Mouse (Mus musculus): ENCODE results near the gene Qpctl. TPM values are rescaled to one million over a fixed set of nuclear protein-coding genes. Genes with fewer than 3 reads are reported as not detected.

Qpctl gene
- polyA plus RNA-seq, 1 experiment, result 5.0 TPM

GRCm38 (mm10) chr7:19103741-19104140, 45.4 kb downstream of the Qpctl start:
- Histone ChIP-seq H3K9me3 (no peaks in the 10 kb centered on the region), H3K4me3 (replicated peaks) (no peak overlapping the region), H3K27me3 (replicated peaks) (peaks cover 66% of the 10 kb centered on the region), H3K4me1 (peaks cover 62% of the 10 kb centered on the region), H3K36me3 (replicated peaks; ENCODE audit: low read length) (no peaks in the 10 kb centered on the region)
- no peak for TF ChIP-seq FLI1 (IDR thresholded peaks at IDR 0.05; ENCODE audit: low read length)
- TF ChIP-seq GATA1 (IDR thresholded peaks at IDR 0.05; ENCODE audit: borderline replicate concordance, low read length), result no peak

- Histone ChIP-seq H3K4me3 (replicated peaks) (no peak overlapping the region), H3K4me1 (peaks cover 84% of the 10 kb centered on the region), H3K9me3 (no peaks in the 10 kb centered on the region), H3K36me3 (replicated peaks; ENCODE audit: low read length) (peaks cover 21% of the 10 kb centered on the region), H3K27me3 (replicated peaks) (peaks cover 59% of the 10 kb centered on the region)
- TF ChIP-seq FLI1 (IDR thresholded peaks at IDR 0.05; ENCODE audit: low read length) (no peak), GATA1 (IDR thresholded peaks at IDR 0.05; ENCODE audit: borderline replicate concordance, low read length) (no peak)
These were observed 48.8 kb downstream of the Qpctl start for GRCm38 (mm10) chr7:19100290-19100689.

GRCm38 (mm10) chr7:19098811-19099210, 50.3 kb downstream of the Qpctl start:
- Histone ChIP-seq H3K4me3 (replicated peaks) (no peak overlapping the region), H3K36me3 (replicated peaks; ENCODE audit: low read length) (peaks cover 21% of the 10 kb centered on the region), H3K9me3 (no peaks in the 10 kb centered on the region), H3K27me3 (replicated peaks) (peaks cover 45% of the 10 kb centered on the region), H3K4me1 (peaks cover 79% of the 10 kb centered on the region)
- TF ChIP-seq GATA1 (IDR thresholded peaks at IDR 0.05; ENCODE audit: borderline replicate concordance, low read length) (no peak), FLI1 (IDR thresholded peaks at IDR 0.05; ENCODE audit: low read length) (no peak)

GRCm38 (mm10) chr7:19097863-19098262, 51.2 kb downstream of the Qpctl start:
- H3K4me1 ChIP-seq, result peaks cover 77% of the 10 kb centered on the region
- H3K4me3 ChIP-seq (replicated peaks), result peak overlapping the region; percentile 19
- TF ChIP-seq FLI1 (IDR thresholded peaks at IDR 0.05; ENCODE audit: low read length) (no peak), GATA1 (IDR thresholded peaks at IDR 0.05; ENCODE audit: borderline replicate concordance, low read length) (no peak)
- peaks cover 21% of the 10 kb centered on the region for H3K36me3 ChIP-seq (replicated peaks; ENCODE audit: low read length)
- peaks cover 36% of the 10 kb centered on the region for H3K27me3 ChIP-seq (replicated peaks)
- no peaks in the 10 kb centered on the region for H3K9me3 ChIP-seq

DNA sequence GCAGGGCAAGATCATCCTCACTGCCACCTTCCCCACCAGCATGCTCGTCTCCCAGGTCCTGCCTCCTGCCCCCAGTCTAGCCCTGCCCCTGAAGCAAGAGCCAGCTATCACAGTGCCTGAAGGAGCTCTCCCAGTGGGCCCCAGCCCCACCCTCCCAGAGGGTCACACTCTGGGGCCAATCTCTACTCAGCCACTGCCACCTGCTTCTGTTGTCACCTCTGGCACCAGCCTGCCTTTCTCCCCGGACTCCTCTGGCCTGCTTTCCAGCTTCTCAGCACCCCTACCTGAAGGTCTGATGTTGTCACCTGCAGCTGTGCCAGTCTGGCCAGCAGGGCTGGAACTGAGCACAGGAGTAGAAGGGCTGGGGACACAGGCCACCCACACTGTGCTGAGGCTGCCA, 51.9 kb downstream of the Qpctl start:
- Histone ChIP-seq H3K9me3 (no peaks in the 10 kb centered on the region), H3K27me3 (replicated peaks) (peaks cover 36% of the 10 kb centered on the region), H3K4me1 (peaks cover 77% of the 10 kb centered on the region), H3K36me3 (replicated peaks; ENCODE audit: low read length) (peaks cover 21% of the 10 kb centered on the region), H3K4me3 (replicated peaks) (peak overlapping the region; percentile 64)
- TF ChIP-seq FLI1 (IDR thresholded peaks at IDR 0.05; ENCODE audit: low read length) (no peak), GATA1 (IDR thresholded peaks at IDR 0.05; ENCODE audit: borderline replicate concordance, low read length) (no peak)

GRCm38 (mm10) chr7:19096421-19096976, 52.6 kb downstream of the Qpctl start:
- Histone ChIP-seq H3K4me3 (replicated peaks) (peak overlapping the region; percentile 93), H3K36me3 (replicated peaks; ENCODE audit: low read length) (peaks cover 21% of the 10 kb centered on the region), H3K4me1 (peaks cover 76% of the 10 kb centered on the region), H3K9me3 (no peaks in the 10 kb centered on the region), H3K27me3 (replicated peaks) (peaks cover 37% of the 10 kb centered on the region)
- TF ChIP-seq GATA1 (IDR thresholded peaks at IDR 0.05; ENCODE audit: borderline replicate concordance, low read length) (no peak), FLI1 (IDR thresholded peaks at IDR 0.05; ENCODE audit: low read length) (no peak)

- H3K9me3 ChIP-seq, result no peaks in the 10 kb centered on the region
- H3K4me3 ChIP-seq (replicated peaks), result peak overlapping the region; percentile 93
- H3K36me3 ChIP-seq (replicated peaks; ENCODE audit: low read length), result peaks cover 21% of the 10 kb centered on the region
- H3K4me1 ChIP-seq, result peaks cover 73% of the 10 kb centered on the region
- TF ChIP-seq FLI1 (IDR thresholded peaks at IDR 0.05; ENCODE audit: low read length) (no peak), GATA1 (IDR thresholded peaks at IDR 0.05; ENCODE audit: borderline replicate concordance, low read length) (no peak)
- peaks cover 38% of the 10 kb centered on the region for H3K27me3 ChIP-seq (replicated peaks)
These were observed 53.4 kb downstream of the Qpctl start for GRCm38 (mm10) chr7:19095751-19096110.

DNA sequence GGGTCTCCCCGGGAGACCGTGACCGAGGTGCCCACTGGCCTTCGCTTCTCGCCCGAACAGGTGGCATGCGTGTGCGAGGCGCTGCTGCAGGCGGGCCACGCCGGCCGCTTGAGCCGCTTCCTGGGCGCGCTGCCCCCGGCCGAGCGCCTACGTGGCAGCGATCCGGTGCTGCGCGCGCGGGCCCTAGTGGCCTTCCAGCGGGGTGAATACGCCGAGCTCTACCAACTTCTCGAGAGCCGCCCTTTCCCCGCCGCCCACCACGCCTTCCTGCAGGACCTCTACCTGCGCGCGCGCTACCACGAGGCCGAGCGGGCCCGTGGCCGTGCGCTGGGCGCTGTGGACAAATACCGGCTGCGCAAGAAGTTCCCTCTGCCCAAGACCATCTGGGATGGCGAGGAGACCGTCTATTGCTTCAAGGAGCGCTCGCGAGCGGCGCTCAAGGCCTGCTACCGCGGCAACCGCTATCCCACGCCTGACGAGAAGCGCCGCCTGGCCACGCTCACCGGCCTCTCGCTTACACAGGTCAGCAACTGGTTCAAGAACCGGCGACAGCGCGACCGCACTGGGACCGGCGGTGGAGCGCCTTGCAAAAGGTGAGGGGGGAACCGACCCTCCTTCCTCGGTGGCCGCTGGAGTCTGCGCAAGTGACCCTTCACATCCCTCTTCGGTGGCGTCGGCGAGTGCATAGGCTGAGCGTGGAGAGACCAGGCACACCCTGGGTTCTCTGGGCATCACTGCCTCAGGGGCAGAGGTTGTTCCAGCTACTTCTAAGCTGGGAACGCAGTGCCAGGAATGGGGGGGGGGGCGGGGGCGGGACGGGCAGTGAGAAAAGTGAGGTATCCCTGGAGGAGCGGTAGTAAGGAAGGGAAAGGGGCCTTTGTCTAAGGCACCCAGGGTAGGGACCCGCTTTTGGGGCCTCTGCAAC, 54.0 kb downstream of the Qpctl start:
- Histone ChIP-seq H3K4me1 (peaks cover 66% of the 10 kb centered on the region), H3K4me3 (replicated peaks) (peak overlapping the region; percentile 93), H3K9me3 (no peaks in the 10 kb centered on the region), H3K27me3 (replicated peaks) (peaks cover 41% of the 10 kb centered on the region), H3K36me3 (replicated peaks; ENCODE audit: low read length) (peaks cover 21% of the 10 kb centered on the region)
- TF ChIP-seq GATA1 (IDR thresholded peaks at IDR 0.05; ENCODE audit: borderline replicate concordance, low read length) (no peak), FLI1 (IDR thresholded peaks at IDR 0.05; ENCODE audit: low read length) (no peak)

GRCm38 (mm10) chr7:19094471-19094825, 54.6 kb downstream of the Qpctl start, which contains the start of gene Six5:
TSS of gene Six5 (plus strand) at chr7:19094594.
- H3K27me3 ChIP-seq (replicated peaks), result peaks cover 47% of the 10 kb centered on the region
- H3K9me3 ChIP-seq, result no peaks in the 10 kb centered on the region
- peak within 1 kb of the TSS; percentile 93 for H3K4me3 ChIP-seq (replicated peaks)
- peaks cover 21% of the 10 kb centered on the region for H3K36me3 ChIP-seq (replicated peaks; ENCODE audit: low read length)
- H3K4me1 ChIP-seq, result peaks cover 60% of the 10 kb centered on the region
- no peak for TF ChIP-seq FLI1 (IDR thresholded peaks at IDR 0.05; ENCODE audit: low read length)
- no peak for TF ChIP-seq GATA1 (IDR thresholded peaks at IDR 0.05; ENCODE audit: borderline replicate concordance, low read length)
